Comparison of ENCODE assay signal across 28 mouse cellular contexts in genomic region chr9:42043934-42044333, GRCm38 (mm10).
"Had no signal": no experiment of that assay in that cellular context is flagged by ENCODE, and none has a peak within 500 bp of the region (broad histone marks: within the 10 kb centered on the region; RNA-seq: fewer than 3 reads in every experiment).

No protein-coding gene starts in this region.

- ATAC-seq: forebrain, embryonic 13.5 days; forebrain, embryonic 14.5 days; forebrain, embryonic 15.5 days; forebrain, embryonic 16.5 days; forebrain, postnatal 0 days had no signal

- H3K27ac ChIP-seq: embryonic facial prominence, embryonic 10.5 days; embryonic facial prominence, embryonic 12.5 days; embryonic facial prominence, embryonic 13.5 days; embryonic facial prominence, embryonic 15.5 days; forebrain, embryonic 10.5 days; forebrain, embryonic 12.5 days; forebrain, embryonic 13.5 days; forebrain, embryonic 15.5 days; gastrocnemius, adult 2 months; heart, adult 2 months had no signal

- DNase-seq: cerebellum, adult 2 months; cerebellum, adult 8-10 months; cerebellum, adult 9-10 months; cerebellum, adult 9-11 months; cerebellum, postnatal 10 days; cerebellum, postnatal 14 days; cerebellum, postnatal 25 days; cerebellum, postnatal 36 days; embryo, embryonic 11 days; forebrain, postnatal 0 days; gastrocnemius, adult 2 months; gastrocnemius, postnatal 10 days; gastrocnemius, postnatal 14 days; gastrocnemius, postnatal 25 days; gastrocnemius, postnatal 36 days; heart, adult 18-20 months; heart, adult 2 months had no signal

- H3K27me3 ChIP-seq: embryonic facial prominence, embryonic 12.5 days; embryonic facial prominence, embryonic 13.5 days; embryonic facial prominence, embryonic 15.5 days; forebrain, embryonic 15.5 days had no signal

- H3K36me3 ChIP-seq: forebrain, embryonic 10.5 days had no signal

- H3K9me3 ChIP-seq: embryonic facial prominence, embryonic 10.5 days; embryonic facial prominence, embryonic 12.5 days; embryonic facial prominence, embryonic 13.5 days; embryonic facial prominence, embryonic 15.5 days; forebrain, embryonic 10.5 days; forebrain, embryonic 12.5 days; forebrain, embryonic 13.5 days; forebrain, embryonic 15.5 days had no signal

- H3K9ac ChIP-seq: embryonic facial prominence, embryonic 12.5 days; embryonic facial prominence, embryonic 13.5 days; embryonic facial prominence, embryonic 15.5 days; forebrain, embryonic 12.5 days; forebrain, embryonic 13.5 days; forebrain, embryonic 15.5 days; forebrain, postnatal 0 days had no signal

- H3K4me3 ChIP-seq: embryonic facial prominence, embryonic 10.5 days; embryonic facial prominence, embryonic 12.5 days; embryonic facial prominence, embryonic 13.5 days; embryonic facial prominence, embryonic 15.5 days; erythroblast, embryonic 14.5 days; forebrain, embryonic 10.5 days; forebrain, embryonic 12.5 days; forebrain, embryonic 13.5 days; forebrain, embryonic 15.5 days; gastrocnemius, adult 2 months; heart, adult 2 months had no signal

- H3K4me2 ChIP-seq: embryonic facial prominence, embryonic 12.5 days; embryonic facial prominence, embryonic 13.5 days; embryonic facial prominence, embryonic 15.5 days; forebrain, embryonic 12.5 days; forebrain, embryonic 13.5 days; forebrain, embryonic 15.5 days had no signal
